Mouse (Mus musculus) fat pad, adult 2 months (tissue): ENCODE measurements around the gene Sgsm2.
"Not testable (repeated sequence)": the region's sequence is repeated elsewhere in the genome, so short reads cannot be mapped to it uniquely, and the experiment has no call there.

ENCODE experiments used
- DNase-seq: peaks from one replicate; pipeline ENCODE4 v3.0.0-alpha.2; 2011; ENCODE audit warnings: low read depth, low spot score; ENCODE audit errors: extremely low read depth

Sgsm2 gene

GRCm38 (mm10) chr11:74830256-74831161 lies 66.4 kb downstream of the Sgsm2 start, which contains the start of gene Mnt:
TSS of gene Mnt (plus strand) at chr11:74830920.
- DNase-seq = peak; percentile 95

- no peak for DNase-seq
Observed at GRCm38 (mm10) chr11:74829812-74830211, 67.0 kb downstream of the Sgsm2 start.

- DNase-seq = no peak
Observed at GRCm38 (mm10) chr11:74828965-74829550, 67.8 kb downstream of the Sgsm2 start.

GRCm38 (mm10) chr11:74828404-74828931 lies 68.4 kb downstream of the Sgsm2 start:
- no peak for DNase-seq

- no peak for DNase-seq
Observed at GRCm38 (mm10) chr11:74827791-74828403, 69.0 kb downstream of the Sgsm2 start.

- no peak for DNase-seq
Observed at GRCm38 (mm10) chr11:74826702-74827101, 70.2 kb downstream of the Sgsm2 start.

GRCm38 (mm10) chr11:74826151-74826550 lies 70.7 kb downstream of the Sgsm2 start:
- no peak for DNase-seq

GRCm38 (mm10) chr11:74822746-74823440 lies 74.0 kb downstream of the Sgsm2 start:
- DNase-seq = no peak

- no peak for DNase-seq
Observed at GRCm38 (mm10) chr11:74821463-74821862, 75.4 kb downstream of the Sgsm2 start.

- DNase-seq = no peak
Observed at GRCm38 (mm10) chr11:74820921-74821320, 75.9 kb downstream of the Sgsm2 start.

GRCm38 (mm10) chr11:74815795-74816194 lies 81.1 kb downstream of the Sgsm2 start:
- DNase-seq = no peak

- no peak for DNase-seq
Observed at GRCm38 (mm10) chr11:74811538-74811937, 85.3 kb downstream of the Sgsm2 start.

GRCm38 (mm10) chr11:74811027-74811426 lies 85.8 kb downstream of the Sgsm2 start:
- not testable (repeated sequence) for DNase-seq

- no peak for DNase-seq
Observed at GRCm38 (mm10) chr11:74810134-74810533, 86.7 kb downstream of the Sgsm2 start.

- DNase-seq = no peak
Observed at GRCm38 (mm10) chr11:74808251-74808853, 88.5 kb downstream of the Sgsm2 start.

- no peak for DNase-seq
Observed at GRCm38 (mm10) chr11:74807246-74807882, 89.5 kb downstream of the Sgsm2 start.

- DNase-seq = peak; percentile 67
Observed at GRCm38 (mm10) chr11:74804081-74804627, 92.7 kb downstream of the Sgsm2 start.

- no peak for DNase-seq
Observed at GRCm38 (mm10) chr11:74800658-74801057, 96.2 kb downstream of the Sgsm2 start.
